Mouse (Mus musculus) activated CD4-positive, CD25-positive, alpha-beta regulatory T cell, adult 4 months (primary cell): Measurements from ENCODE around the gene B3gntl1. TPM values are rescaled to one million over a fixed set of nuclear protein-coding genes. Genes with fewer than 3 reads are reported as not detected.
"Not testable (repeated sequence)": the region's sequence is repeated elsewhere in the genome, so short reads cannot be mapped to it uniquely, and the experiment has no call there.

ENCODE experiments used
- ATAC-seq: one replicate; pipeline ENCODE4 v1.8.0; 2017
- polyA plus RNA-seq, 2 experiments: library from polyadenylated mRNA; unstranded; fragments of 100-300 nt; shearing (Covaris generic); gene quantifications; one replicate each; pipeline ENCODE4 v1.2.1; 2017

B3gntl1 gene
- polyA plus RNA-seq, 2 experiments from 2014 or later = 8.4 to 11.3 TPM

DNA sequence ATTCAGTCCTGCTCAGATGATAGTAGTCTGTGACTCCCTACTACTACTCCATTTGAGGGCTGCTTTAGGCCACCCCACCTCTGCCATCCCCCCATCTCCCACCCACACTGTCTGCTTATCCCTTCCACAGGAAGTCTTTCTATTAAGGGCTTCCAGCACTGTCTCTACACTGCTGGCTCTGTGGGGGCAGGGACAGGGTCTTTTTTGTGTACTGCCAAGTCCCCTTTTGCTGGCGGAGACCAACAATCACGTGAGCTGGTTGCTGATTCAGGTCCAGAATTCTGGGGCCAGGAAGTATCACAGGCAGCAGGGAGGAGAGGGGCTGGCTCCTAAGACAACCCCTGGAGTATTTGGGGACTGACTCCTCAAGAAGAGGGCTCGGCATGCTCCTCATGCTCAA, 10.3 kb upstream of the B3gntl1 start:
- ATAC-seq = no peak

- ATAC-seq = no peak
Measured at GRCm38 (mm10) chr11:121680750-121681149, 7.8 kb upstream of the B3gntl1 start.

DNA sequence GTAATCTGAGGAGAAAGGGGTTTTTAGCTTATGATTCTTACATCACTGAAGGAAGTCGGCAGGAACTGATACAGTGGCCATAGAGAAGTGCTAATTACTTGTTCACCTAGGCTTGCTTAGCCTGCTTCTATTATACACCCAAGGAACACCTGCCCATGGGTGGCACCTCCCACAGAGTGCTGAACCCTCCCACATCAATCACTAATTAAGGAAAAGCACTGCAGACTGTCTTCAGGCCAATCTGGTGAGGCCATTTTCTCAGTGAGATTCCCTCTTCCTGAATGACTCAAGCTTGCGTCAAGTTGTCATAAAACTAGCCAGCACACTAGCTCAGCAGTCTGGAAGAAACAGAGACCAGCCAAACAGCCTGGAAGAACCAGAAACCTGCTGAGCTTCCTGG, 6.6 kb upstream of the B3gntl1 start:
- ATAC-seq = no peak

DNA sequence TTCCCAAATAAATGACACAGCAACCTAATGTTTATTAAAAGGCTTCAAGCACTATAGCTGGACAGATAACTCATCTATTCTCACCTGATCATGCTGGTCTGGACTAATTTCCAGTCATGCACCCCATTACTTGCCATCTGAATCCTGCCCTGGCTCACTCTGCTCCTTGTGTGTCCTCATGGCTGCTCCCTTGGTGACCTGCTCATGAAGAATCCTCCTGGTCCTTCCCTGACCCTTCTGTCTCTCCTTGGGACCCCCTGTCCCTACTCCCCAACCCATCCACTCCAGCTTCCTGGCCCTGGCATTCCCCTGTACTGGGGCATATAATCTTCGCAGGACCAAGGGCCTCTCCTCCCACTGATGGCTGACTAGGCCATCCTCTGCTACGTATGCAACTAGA, 3.9 kb upstream of the B3gntl1 start:
- no peak for ATAC-seq

DNA sequence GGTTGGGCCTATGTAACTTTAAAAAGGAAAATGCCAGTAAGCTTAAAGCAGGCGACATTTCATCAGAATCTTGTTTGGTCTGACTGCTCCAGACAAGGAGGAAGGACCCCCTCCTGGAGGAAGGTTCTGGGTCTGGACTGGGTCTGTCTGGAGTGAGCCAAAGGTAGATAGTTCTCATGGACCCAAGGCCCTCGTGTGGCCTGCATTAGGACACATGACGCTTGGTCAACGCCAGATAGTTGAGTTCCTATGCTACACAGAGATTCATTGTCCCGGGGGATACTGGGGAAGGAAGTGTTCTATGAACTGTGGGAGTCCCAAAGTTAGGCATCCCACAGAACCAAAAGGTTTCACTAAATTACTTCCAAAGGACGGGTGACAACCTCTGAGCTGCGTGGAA, 676 bp upstream of the B3gntl1 start:
- no peak for ATAC-seq

DNA sequence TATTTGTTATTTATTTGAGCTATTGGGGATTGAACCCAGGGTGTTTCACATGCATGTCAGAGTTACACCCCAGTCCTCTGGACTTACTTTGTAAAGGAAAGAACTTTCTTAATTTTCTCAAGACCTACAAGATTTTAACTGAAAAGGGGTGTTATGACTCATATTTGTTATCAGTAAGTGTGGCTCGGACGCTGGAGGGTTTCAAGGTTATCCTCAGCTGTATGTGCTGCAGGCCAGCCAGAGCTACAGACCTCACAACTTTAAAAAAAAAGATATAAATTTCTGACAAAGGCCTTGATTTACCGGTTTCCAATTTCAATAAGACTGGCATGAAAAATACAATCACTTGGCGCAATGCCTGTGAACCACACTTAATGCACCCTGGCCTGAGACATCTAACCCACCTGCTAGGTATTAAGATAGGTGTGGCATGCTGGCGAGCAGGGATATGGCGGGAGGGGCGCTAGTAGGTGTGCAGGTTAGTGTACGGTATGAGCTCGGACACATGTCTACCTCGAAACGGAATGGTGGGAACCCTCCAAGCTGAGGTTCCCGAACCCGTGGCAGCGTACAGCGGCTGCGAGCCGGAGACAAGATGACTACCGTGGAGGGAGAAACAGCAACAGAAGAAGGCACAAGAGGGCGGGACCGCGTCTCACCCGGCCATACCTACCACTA, 502 bp downstream of the B3gntl1 start:
- no peak for ATAC-seq

GRCm38 (mm10) chr11:121670926-121671325, 2.0 kb downstream of the B3gntl1 start:
- ATAC-seq = no peak

DNA sequence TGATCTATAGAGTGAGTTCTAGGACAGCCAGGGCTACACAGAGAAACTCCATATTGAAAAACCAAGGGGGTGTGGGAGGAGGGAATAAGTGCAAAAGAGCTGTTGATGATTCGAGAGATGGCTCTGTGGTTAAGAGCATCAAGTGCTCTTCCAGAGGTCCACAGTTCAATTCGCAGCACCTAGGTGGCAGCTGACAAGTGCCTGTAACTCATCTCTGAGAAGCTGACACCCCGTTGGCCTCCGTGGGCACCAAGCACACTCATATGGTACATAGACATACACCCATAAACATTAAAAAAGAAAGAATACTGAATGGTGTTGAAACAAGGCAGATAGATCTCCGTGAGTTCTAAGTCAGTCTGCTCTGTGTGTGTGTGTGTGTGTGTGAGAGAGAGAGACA, 4.2 kb downstream of the B3gntl1 start:
- no peak for ATAC-seq

- ATAC-seq = no peak
Measured at GRCm38 (mm10) chr11:121667541-121667940, 5.4 kb downstream of the B3gntl1 start.

- ATAC-seq = no peak
Measured at GRCm38 (mm10) chr11:121661116-121661515, 11.8 kb downstream of the B3gntl1 start.

GRCm38 (mm10) chr11:121660604-121661003, 12.3 kb downstream of the B3gntl1 start:
- ATAC-seq = not testable (repeated sequence)

- no peak for ATAC-seq
Measured at GRCm38 (mm10) chr11:121658151-121658550, 14.8 kb downstream of the B3gntl1 start.

DNA sequence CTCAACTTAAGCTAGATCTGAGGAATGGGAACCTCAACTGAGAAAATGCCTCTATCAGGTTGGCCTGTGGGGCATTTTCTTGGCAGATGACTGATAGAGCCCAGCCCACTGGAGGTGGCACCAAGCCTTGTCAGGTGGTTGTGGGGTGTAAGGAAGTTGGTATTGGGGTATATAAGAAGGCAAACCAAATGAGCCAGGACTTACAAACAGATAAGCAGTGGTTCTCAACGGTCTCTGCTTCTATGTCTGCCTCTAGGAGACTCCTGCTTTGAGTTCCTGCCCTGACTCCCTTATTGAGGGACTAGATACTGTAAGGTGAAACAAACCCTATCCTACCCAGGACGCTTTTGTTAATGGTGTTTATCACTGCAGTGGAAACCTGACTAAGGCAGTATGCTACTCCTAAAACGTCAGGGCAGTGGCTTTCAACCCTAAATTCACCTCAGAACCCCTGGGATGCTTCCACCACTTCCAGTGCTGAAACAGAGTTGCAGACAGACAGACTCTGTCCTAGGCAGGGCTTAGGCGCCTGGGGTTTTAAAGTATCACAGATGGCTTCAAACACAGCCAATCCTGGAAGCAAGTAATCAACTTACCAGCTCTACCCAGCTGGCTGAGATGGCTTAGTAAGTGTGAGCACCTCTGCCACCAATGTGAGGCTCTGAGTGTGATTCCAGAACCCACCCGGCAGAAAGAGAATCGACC, 17.0 kb downstream of the B3gntl1 start:
- peak; percentile 34 for ATAC-seq

GRCm38 (mm10) chr11:121655166-121655806, 17.7 kb downstream of the B3gntl1 start:
- ATAC-seq = peak; percentile 69

GRCm38 (mm10) chr11:121654406-121654945, 18.5 kb downstream of the B3gntl1 start:
- no peak for ATAC-seq

DNA sequence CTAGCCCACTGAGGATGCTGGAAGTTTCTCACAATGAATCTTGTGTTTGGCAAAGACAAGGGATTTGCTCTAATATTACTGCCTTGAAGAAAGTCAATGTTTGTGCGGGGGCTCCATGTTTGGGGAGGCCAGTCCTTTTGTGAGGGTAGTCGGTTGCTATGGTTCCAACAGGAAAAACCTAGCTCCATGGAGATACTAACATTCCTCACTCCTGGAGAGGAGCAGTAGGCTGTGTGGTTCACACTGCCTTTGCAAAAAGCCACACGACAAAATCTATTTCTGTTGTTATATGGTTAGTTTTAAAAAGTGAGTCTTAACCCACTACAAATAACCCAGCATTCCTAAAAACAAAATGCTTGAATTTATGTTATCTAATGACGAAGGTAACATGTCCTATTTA, 19.3 kb downstream of the B3gntl1 start:
- no peak for ATAC-seq

GRCm38 (mm10) chr11:121652547-121653305, 20.2 kb downstream of the B3gntl1 start:
- no peak for ATAC-seq

GRCm38 (mm10) chr11:121651983-121652382, 21.0 kb downstream of the B3gntl1 start:
- ATAC-seq = no peak

GRCm38 (mm10) chr11:121651556-121651955, 21.4 kb downstream of the B3gntl1 start:
- ATAC-seq = no peak

GRCm38 (mm10) chr11:121650668-121651067, 22.3 kb downstream of the B3gntl1 start:
- ATAC-seq = no peak

- ATAC-seq = no peak
Measured at GRCm38 (mm10) chr11:121649900-121650299, 23.1 kb downstream of the B3gntl1 start.

DNA sequence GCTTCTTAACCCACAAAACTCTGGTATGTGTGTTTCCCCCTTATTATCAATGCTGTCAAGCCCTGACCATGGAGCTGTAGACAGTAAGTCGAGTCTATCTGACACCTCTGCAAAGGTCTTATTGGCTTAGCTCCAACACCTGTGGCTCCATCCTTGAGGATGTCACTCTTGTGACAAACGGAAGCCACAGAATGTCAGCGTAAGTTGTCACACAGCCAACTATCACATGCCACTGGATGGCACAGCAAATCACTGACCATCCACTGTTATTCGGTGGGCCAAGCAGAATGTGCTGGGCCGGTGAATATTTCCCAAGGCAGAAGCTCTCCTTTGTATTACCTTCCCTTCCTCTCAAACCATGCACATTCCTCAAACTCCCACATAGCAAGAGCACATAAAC, 24.8 kb downstream of the B3gntl1 start:
- ATAC-seq = no peak

GRCm38 (mm10) chr11:121647321-121647720, 25.6 kb downstream of the B3gntl1 start:
- ATAC-seq = no peak
